ENCODE assay signal across 19 mouse cellular contexts in the genomic region with DNA sequence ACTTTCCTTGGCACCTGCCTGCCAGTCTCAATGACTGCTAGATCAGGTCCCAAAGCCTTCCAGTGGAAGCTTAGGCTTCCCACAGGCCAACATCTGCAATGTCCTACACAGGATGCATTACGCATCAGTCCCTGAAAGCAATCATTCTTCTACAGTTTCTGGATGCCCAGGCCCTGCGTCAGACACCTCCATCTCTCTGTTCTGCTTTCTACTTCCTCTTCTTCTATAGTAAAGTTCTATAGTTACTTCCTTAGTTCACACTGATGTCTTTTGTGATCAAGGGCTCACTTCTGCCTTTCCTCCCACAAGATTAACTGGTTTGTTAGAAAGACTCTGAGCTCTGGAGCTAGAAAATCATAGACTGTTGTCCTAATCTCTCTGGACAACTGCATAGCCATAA. TPM values are rescaled to one million over a fixed set of nuclear protein-coding genes. Genes with fewer than 3 reads are reported as not detected.
DNase-seq lines count a peak whose midpoint lies in the region; ATAC-seq and TF ChIP-seq lines count a peak whose summit lies in the region.
"Had no signal": no experiment of that assay in that cellular context is flagged by ENCODE, and none has a peak within 500 bp of the region (broad histone marks: within the 10 kb centered on the region; RNA-seq: fewer than 3 reads in every experiment).

No protein-coding gene starts in this region.

- DNase-seq in spleen, adult 2 months (ENCODE audit: low read depth in 1 of 2, low spot score in 2 of 2), result peak; percentile 6 to 15
- no peak for DNase-seq in spleen, postnatal 4 days (ENCODE audit: low spot score in 2 of 2)
- no peak for DNase-seq in thymus, postnatal 4 days
- no peak for DNase-seq in MN1 (ENCODE audit: low spot score)
- DNase-seq: adrenal gland, postnatal 10 days; cerebellum, adult 2 months; heart, adult 11 months; kidney, adult 18-20 months; kidney, postnatal 25 days; liver; thymus, postnatal 36 days had no signal

- peak; percentile 96 for ATAC-seq in megakaryocyte progenitor cell, adult 5-6 weeks (replicated peaks; ENCODE audit: poor library complexity)
- ATAC-seq in hindbrain, embryonic 13.5 days (ENCODE audit: low FRiP score), result no peak
- ATAC-seq: forebrain, embryonic 15.5 days; midbrain, embryonic 13.5 days had no signal

- H3K36me3 ChIP-seq in spleen, adult 2 months (ENCODE audit: control insufficient read depth, insufficient read depth, low read length), result no peaks in the 10 kb centered on the region
- no peaks in the 10 kb centered on the region for H3K36me3 ChIP-seq in hindbrain, embryonic 13.5 days
- H3K36me3 ChIP-seq: forebrain, embryonic 15.5 days; heart, embryonic 13.5 days; lung, embryonic 15.5 days; midbrain, embryonic 13.5 days had no signal

- H3K9me3 ChIP-seq in hindbrain, embryonic 13.5 days, result no peaks in the 10 kb centered on the region
- H3K9me3 ChIP-seq: forebrain, embryonic 15.5 days; heart, embryonic 13.5 days; lung, embryonic 15.5 days; midbrain, embryonic 13.5 days had no signal

- WGBS in spleen, adult 2 months, result 26% methylated on average over 2 of the region's 2 CpGs
- 92% methylated on average over 2 of the region's 2 CpGs for WGBS in hindbrain, embryonic 13.5 days

- H3K9ac ChIP-seq in hindbrain, embryonic 13.5 days, result no peak overlapping the region
- H3K9ac ChIP-seq: forebrain, embryonic 15.5 days; heart, embryonic 13.5 days; lung, embryonic 15.5 days; midbrain, embryonic 13.5 days had no signal

- H3K4me1 ChIP-seq in spleen, adult 2 months (ENCODE audit: control insufficient read depth, insufficient read depth, insufficient read length), result no peaks in the 10 kb centered on the region
- H3K4me1 ChIP-seq in bone marrow macrophage, adult 2 months (ENCODE audit: control insufficient read depth, insufficient read depth, low read length), result peaks cover 26% of the 10 kb centered on the region
- no peaks in the 10 kb centered on the region for H3K4me1 ChIP-seq in hindbrain, embryonic 13.5 days (replicated peaks)
- H3K4me1 ChIP-seq: forebrain, embryonic 15.5 days; heart, embryonic 13.5 days; lung, embryonic 15.5 days; midbrain, embryonic 13.5 days had no signal

- no peak overlapping the region for H3K4me2 ChIP-seq in hindbrain, embryonic 13.5 days
- H3K4me2 ChIP-seq: forebrain, embryonic 15.5 days; heart, embryonic 13.5 days; lung, embryonic 15.5 days; midbrain, embryonic 13.5 days had no signal

- TF ChIP-seq CTCF in spleen, adult 2 months (IDR thresholded peaks at IDR 0.05; ENCODE audit: extremely low read depth, insufficient read depth, insufficient read length, insufficient replicate concordance), result no peak
- no peak for TF ChIP-seq CTCF in bone marrow macrophage, adult 2 months (IDR thresholded peaks at IDR 0.05; ENCODE audit: low read depth, low read length)

- no peak overlapping the region for H3K27ac ChIP-seq in spleen, adult 2 months (ENCODE audit: insufficient read depth, low read length)
- H3K27ac ChIP-seq in bone marrow macrophage, adult 2 months (ENCODE audit: insufficient read depth, low read depth, low read length), result peak overlapping the region; percentile 30
- H3K27ac ChIP-seq in hindbrain, embryonic 13.5 days, result no peak overlapping the region
- H3K27ac ChIP-seq: forebrain, embryonic 15.5 days; heart, embryonic 13.5 days; lung, embryonic 15.5 days; midbrain, embryonic 13.5 days had no signal

- no peak overlapping the region for H3K4me3 ChIP-seq in spleen, adult 2 months (ENCODE audit: extremely low read depth, insufficient read depth, insufficient read length)
- no peak overlapping the region for H3K4me3 ChIP-seq in bone marrow macrophage, adult 2 months (ENCODE audit: insufficient read depth, low read length)
- no peak overlapping the region for H3K4me3 ChIP-seq in hindbrain, embryonic 13.5 days
- H3K4me3 ChIP-seq: erythroblast, embryonic 14.5 days; forebrain, embryonic 15.5 days; heart, embryonic 13.5 days; lung, embryonic 15.5 days; midbrain, embryonic 13.5 days had no signal

- no peaks in the 10 kb centered on the region for H3K27me3 ChIP-seq in spleen, adult 2 months (ENCODE audit: control insufficient read depth, insufficient read depth, low read length)
- no peaks in the 10 kb centered on the region for H3K27me3 ChIP-seq in hindbrain, embryonic 13.5 days
- H3K27me3 ChIP-seq: forebrain, embryonic 15.5 days; heart, embryonic 13.5 days; lung, embryonic 15.5 days; midbrain, embryonic 13.5 days had no signal

- TF ChIP-seq POLR2A in spleen, adult 2 months (IDR thresholded peaks at IDR 0.05; ENCODE audit: low read depth, low read length), result no peak
- TF ChIP-seq POLR2A in bone marrow macrophage, adult 2 months (IDR thresholded peaks at IDR 0.05; ENCODE audit: borderline replicate concordance, low read depth, low read length), result no peak

RNA-seq across cellular contexts. Expression of a gene that starts 36.6 kb away (rescaled TPM):
- 0.99 and 1.8 TPM in 2 replicates for polyA plus RNA-seq in spleen, adult 2 months (2012; rRNA removed)
- polyA plus RNA-seq in bone marrow macrophage, adult 2 months (2012; ENCODE audit: insufficient read depth, insufficient read length, missing spikeins), result 0.60 and 1.4 TPM in 2 replicates
- total RNA-seq in megakaryocyte progenitor cell, adult 5-6 weeks (2015), result 1.4 and 2.0 TPM in 2 replicates
- total RNA-seq in megakaryocyte progenitor cell, adult 5-6 weeks (2017), result 1.7 and 4.7 TPM in 2 replicates
- 3.1 and 3.9 TPM in 2 replicates for polyA plus RNA-seq in hindbrain, embryonic 13.5 days (2015; fragmentation: Nextera tagmentation; extraction: Ambion mirVana)
- polyA plus RNA-seq: erythroblast, embryonic 14.5 days had no signal

Comparison
In these comparisons a context has a peak if more than half of its experiments do, and no peak if none do; other contexts are left out.
1. DNase-seq: peak in spleen, adult 2 months (2 of 2); none in spleen, postnatal 4 days (0 of 2), thymus, postnatal 4 days (single experiment) and MN1 (single experiment).